In the genomic region with DNA sequence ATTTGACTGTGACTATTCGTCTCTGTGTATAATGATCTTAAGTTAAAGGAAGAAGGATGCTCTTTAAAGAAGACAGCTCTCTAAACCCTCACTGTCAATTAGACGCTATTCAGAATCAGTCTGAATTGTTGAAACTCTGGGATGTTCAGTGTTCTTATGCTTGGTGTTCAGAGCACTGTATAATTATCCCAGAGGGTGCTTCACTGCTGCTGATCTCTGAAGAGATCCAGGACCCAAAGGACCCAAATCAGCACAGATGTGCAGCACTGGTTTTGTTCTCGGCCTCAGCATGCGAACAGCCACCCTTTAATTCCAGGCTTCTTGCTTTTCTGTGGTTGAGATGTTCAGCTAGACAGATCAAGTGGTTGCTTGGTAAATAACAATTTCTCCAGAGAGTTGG, we compare ENCODE assay signal across 20 mouse cellular contexts.
"Had no signal": no experiment of that assay in that cellular context is flagged by ENCODE, and none has a peak within 500 bp of the region (broad histone marks: within the 10 kb centered on the region; RNA-seq: fewer than 3 reads in every experiment).

No protein-coding gene starts in this region.

- H3K9me3 ChIP-seq: limb, embryonic 10.5 days; limb, embryonic 13.5 days; liver, embryonic 12.5 days; liver, embryonic 15.5 days had no signal

- H3K4me2 ChIP-seq: limb, embryonic 13.5 days; liver, embryonic 12.5 days; liver, embryonic 15.5 days had no signal

- H3K9ac ChIP-seq: limb, embryonic 13.5 days; liver, embryonic 12.5 days; liver, embryonic 15.5 days had no signal

- H3K27me3 ChIP-seq: limb, embryonic 13.5 days; liver, embryonic 12.5 days; liver, embryonic 15.5 days had no signal

- H3K36me3 ChIP-seq: limb, embryonic 10.5 days; limb, embryonic 13.5 days; liver, embryonic 12.5 days; liver, embryonic 15.5 days had no signal

- ATAC-seq: liver, embryonic 12.5 days had no signal

- H3K27ac ChIP-seq: kidney, postnatal 0 days; layer of hippocampus, adult 2 months; limb, embryonic 10.5 days; limb, embryonic 13.5 days; liver, embryonic 12.5 days; liver, embryonic 15.5 days; macrophage; stomach, postnatal 0 days had no signal

- DNase-seq: kidney, adult 2 months; kidney, postnatal 25 days; layer of hippocampus, adult 9-11 months; liver; lung, adult 2 months; midbrain, embryonic 14.5 days; right cerebral cortex, adult 18-20 months; right cerebral cortex, postnatal 14 days; right cerebral cortex, postnatal 4 days; thymus, adult 2 months; thymus, postnatal 14 days; thymus, postnatal 4 days had no signal

- H3K4me3 ChIP-seq: layer of hippocampus, adult 2 months; limb, embryonic 10.5 days; limb, embryonic 13.5 days; liver, embryonic 12.5 days; liver, embryonic 15.5 days had no signal

- H3K4me1 ChIP-seq: limb, embryonic 13.5 days; liver, embryonic 12.5 days; liver, embryonic 15.5 days had no signal
